Mouse (Mus musculus): ENCODE data around the gene Fga.

DNA sequence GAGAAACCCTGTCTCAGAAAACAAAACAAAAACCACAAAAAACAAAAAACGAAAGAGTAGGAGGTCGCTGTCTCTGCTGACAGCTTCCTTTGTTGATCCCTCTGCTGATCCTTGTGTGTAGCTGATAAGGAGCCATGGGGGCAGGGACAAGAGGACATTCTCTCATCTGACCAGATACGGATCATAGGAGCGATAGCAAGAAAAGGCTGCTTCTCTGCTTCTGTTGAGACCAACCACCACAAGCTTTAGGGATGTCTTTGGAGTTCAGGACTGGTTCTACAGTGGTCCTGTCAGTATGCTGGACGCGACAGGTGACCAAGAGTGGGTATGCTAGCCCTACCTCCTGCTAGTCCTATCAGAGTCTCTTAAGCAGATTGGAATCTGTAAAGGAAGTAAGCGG, 27.2 kb downstream of the Fga start:
- TF ChIP-seq CTCF (IDR thresholded peaks at IDR 0.05 in 2 of 3, conservative IDR thresholded peaks at IDR 0.05 in 1 of 3; ENCODE audit: control insufficient read depth in 1 of 3, insufficient read depth in 1 of 3, low read depth in 2 of 3, low read length in 3 of 3, poor library complexity in 1 of 3, severe bottlenecking in 1 of 3) (no peak), POLR2A (IDR thresholded peaks at IDR 0.05; ENCODE audit: control insufficient read depth in 1 of 2, insufficient read depth in 1 of 2, low read depth in 1 of 2, low read length in 2 of 2, poor library complexity in 1 of 2) (no peak), NELFE (IDR thresholded peaks at IDR 0.05; ENCODE audit: low read depth, low read length) (no peak), UBTF (IDR thresholded peaks at IDR 0.05; ENCODE audit: borderline replicate concordance, insufficient read depth, low read depth, low read length) (no peak), TAL1 (IDR thresholded peaks at IDR 0.05; ENCODE audit: low read length) (no peak), USF1 (IDR thresholded peaks at IDR 0.05; ENCODE audit: low read depth, low read length) (no peak), EP300 (IDR thresholded peaks at IDR 0.05; ENCODE audit: low read depth in 1 of 2, low read length in 2 of 2) (no peak), NRF1 (IDR thresholded peaks at IDR 0.05; ENCODE audit: insufficient read depth, low read depth, low read length, poor library complexity, severe bottlenecking) (no peak), USF2 (IDR thresholded peaks at IDR 0.05; ENCODE audit: borderline replicate concordance in 1 of 2, insufficient read depth in 1 of 2, low read depth in 1 of 2, low read length in 2 of 2) (no peak), MAX (IDR thresholded peaks at IDR 0.05; ENCODE audit: low read length) (no peak), GATA1 (IDR thresholded peaks at IDR 0.05; ENCODE audit: low read depth, low read length) (no peak)

All from MEL (cell line).